Mouse (Mus musculus) liver, embryonic 13.5 days (tissue): ENCODE results near the gene Supt20. TPM values are rescaled to one million over a fixed set of nuclear protein-coding genes. Genes with fewer than 3 reads are reported as not detected.

Experiments used
- polyA plus RNA-seq: library from polyadenylated mRNA; unstranded; fragments of >200 nt; fragmentation: Nextera tagmentation; extraction: Ambion mirVana; gene quantifications from 2 replicates; pipeline ENCODE4 v1.2.1, GENCODE M21; 2015

Gene Supt20
- polyA plus RNA-seq, 1 experiment from 2014 or later, result 33.1 TPM

Other genes with a start within 250 kb of the Supt20 start
- gene Gm21958, start 21.5 kb downstream of the Supt20 start, polyA plus RNA-seq, result not detected in 2 replicates
- gene Exosc8, start 42.6 kb downstream of the Supt20 start, polyA plus RNA-seq, result 106 and 110 TPM in 2 replicates
- gene Alg5, start 42.7 kb downstream of the Supt20 start, polyA plus RNA-seq, result 29.8 and 32.5 TPM in 2 replicates
- 0.06 and 0.09 TPM in 2 replicates for gene Smad9, start 62.8 kb downstream of the Supt20 start, polyA plus RNA-seq
- 16.6 and 20.9 TPM in 2 replicates for gene Rfxap, start 115.0 kb downstream of the Supt20 start, polyA plus RNA-seq
- 0.48 and 0.52 TPM in 2 replicates for gene Sertm1, start 223.1 kb downstream of the Supt20 start, polyA plus RNA-seq